Mouse (Mus musculus) cerebellum, adult 8-10 months (tissue): Measurements from ENCODE around the gene Lmf2.

Experiments used
- DNase-seq: peaks from one replicate; pipeline ENCODE4 v3.0.0; 2022

Lmf2 gene

DNA sequence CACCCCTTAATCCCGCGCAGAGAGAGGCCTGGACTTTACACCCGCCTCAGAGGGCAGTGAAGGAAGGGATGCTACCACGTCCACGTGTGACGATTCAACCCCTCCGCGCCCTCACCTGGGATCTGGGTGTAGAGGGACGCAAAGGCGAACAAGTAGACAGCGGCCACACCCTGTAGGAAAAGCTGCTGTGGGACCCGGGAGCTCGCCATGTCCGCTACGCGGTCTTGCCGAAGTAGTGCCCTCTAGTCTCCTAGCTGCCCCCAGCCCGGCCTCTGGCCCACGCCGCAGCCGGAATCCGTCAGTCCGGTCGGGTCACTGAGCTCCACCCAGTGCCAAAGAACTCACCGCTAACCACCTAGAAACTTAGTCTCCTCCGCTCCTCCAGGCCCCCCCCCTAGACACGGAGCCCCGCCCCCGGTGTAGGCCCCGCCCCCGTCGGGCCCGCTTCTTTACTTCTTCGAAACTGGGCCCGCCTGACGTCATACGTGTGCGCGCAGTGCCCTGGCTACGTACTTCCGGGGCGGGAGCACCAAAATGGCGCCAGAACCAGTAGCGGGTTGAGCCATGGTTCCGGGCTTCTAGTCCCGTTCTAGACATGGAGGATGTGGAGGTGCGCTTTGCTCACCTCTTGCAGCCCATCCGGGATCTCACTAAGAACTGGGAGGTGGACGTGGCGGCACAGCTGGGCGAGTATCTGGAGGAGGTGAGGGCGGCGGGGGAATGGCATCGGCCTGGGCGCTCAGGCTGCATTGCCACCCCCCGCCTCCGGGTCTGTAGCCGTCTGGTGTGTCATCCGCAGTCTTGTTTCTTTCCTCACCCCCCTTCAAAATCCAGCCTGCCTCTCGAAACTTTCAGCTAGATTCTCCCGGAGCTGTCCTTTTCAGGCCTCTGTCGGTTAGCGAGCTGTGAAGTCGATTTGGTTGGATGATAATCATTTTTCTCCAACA lies at the start of gene Lmf2, which contains the start of gene Ncaph2:
Lmf2 (minus strand) TSS at position 419 of the 947 bp plus-strand sequence.
Ncaph2 (plus strand) TSS at position 479 of the 947 bp plus-strand sequence.
- peak; percentile 93 for DNase-seq

DNA sequence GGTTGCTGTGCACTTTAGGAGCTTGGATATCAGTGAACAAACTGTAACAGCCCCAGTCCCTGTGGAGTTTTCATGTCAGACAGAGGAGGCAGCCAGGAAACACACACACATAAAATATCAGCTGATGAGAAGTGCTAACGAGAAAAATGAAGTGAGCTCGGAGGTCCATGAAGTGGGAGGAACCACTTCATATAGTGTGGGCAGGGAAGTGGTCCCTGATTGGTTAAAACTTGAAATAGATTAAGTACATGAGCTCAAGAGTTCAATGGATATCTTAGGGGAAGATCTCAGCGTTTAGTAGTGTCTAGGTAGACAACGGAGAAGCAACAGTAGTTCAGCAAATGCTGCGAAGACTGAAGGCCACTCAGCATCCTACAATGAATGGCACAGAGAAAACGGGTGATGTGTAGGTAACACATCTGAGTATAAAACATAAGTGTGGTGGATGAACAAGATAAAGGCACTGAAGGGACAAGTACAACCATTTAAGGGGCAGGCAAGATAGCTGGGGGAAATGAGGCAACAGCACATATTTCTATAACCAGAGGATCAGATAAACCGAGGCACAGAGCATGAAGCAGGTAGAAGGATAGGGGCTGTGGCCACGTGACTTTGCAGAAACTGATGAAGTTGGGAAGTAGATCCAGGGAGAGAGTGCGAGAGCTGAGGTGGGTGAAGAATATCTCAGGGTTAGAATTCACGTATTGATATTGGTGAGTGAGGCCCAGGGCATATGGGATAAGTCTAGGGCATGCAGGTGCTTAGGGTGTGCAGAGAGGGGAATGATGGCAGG lies 49.6 kb upstream of the Lmf2 start:
- DNase-seq: no peak

DNA sequence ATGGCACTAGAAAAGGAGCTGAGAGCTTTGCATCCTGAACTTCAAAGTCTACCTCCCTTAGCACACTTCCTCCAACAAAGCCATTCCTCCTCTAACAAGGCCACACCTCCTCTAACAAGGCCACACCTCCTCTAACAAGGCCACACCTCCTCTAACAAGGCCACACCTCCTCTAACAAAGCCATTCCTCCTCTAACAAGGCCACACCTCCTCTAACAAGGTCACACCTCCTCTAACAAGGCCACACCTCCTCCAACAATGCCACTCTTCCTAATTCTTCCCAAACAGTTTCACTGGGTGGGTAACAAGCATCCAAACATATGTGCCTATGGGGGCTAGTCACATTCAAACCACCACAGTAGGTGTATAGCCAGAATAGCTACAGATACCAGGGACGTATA lies 47.0 kb upstream of the Lmf2 start:
- no peak for DNase-seq

DNA sequence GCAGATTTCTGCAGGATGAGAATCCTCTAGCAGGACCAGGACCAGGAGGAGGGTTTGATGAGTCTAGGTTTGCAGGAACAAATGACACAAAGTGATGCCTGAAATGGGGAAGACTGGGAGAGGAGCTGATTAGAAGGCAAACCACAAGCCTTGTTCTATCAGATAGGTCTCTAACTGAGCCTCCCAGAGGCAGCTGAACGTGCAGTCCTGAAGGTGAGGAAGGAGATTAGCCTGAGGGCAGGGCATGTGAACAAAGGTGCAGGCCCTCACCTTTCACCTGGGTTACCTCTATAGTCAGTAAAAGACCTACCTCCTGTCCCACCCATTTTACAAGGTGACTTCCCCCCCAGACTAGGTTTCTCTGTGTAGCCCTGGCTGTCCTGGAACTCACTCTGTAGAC lies 44.3 kb upstream of the Lmf2 start:
- DNase-seq: no peak

DNA sequence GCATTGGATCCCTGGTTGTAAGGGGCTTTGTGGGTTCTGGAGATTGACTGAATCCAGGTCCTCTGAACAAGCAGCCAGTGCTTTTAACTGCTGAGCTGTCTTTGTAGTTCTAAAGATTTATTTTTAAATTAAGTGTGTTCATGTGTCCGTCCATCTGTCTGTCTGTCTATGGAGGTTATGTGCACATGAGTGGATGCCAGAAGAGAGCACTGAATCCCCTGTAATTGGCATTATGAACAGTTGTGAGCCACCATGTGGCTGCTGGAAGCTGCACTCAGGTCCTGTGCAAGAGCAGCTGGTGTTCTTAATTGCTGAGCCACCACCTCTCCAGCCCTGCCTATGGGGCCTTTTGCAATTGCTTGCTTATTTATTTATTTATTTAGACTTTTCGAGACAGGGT lies 42.7 kb upstream of the Lmf2 start:
- DNase-seq: no peak

DNA sequence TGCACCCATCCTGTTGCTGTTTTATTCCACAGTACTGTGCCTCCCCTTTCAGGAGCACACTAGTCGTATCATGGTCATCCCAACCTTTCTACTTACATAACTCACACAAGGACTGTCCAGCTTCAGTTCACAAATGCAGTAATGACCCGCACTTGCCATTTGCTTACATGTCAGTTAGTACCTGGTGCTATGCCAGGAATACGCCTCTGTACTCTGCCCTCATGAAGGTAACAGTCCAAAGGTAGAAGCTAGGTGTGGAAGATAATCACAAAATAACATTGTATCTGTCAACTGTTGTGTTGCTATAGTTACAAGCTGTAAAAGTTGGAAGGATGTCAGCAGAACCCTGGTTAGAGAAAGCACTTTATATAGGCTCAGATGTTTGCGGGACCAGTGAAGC lies 41.4 kb upstream of the Lmf2 start:
- DNase-seq: no peak

DNA sequence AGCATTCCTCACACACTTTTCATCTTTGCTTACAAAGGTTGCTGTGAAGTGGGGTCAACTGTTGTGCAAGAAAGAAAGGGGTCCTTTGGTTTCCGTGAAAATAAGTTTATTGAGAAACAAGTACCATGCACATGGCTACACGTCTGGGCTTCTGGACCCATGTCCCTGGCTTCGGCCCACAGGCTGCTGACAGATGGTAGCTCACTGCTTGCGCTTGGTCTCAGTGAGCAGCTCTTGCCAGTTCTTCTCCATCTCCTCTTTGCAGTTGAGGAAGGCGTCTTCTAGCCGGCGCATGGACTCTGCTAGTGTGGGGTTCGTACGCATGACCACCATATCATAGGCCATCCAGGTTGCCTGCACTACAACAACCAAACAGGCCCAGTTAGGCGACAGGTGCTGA lies 34.6 kb upstream of the Lmf2 start:
- DNase-seq: no peak

DNA sequence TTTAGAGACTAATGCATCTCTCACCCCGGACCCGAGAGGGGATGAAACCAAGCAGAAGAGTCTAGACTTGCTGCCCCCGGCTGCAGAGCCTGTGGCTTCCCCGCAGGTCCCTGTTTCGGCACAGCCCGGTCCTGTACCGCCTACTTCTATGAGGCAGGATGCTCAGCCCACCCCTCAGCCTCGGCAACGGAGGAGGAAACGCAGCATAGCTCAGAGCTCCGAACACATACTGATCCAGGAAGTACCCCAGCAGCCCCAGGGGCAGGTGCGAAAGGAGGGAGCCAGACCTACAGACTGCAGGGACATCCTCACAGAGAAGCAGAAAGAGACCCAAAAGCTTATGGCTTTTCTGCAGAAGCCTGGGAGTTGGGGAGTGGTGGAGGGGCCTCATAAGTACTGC lies 31.7 kb upstream of the Lmf2 start:
- DNase-seq: no peak

DNA sequence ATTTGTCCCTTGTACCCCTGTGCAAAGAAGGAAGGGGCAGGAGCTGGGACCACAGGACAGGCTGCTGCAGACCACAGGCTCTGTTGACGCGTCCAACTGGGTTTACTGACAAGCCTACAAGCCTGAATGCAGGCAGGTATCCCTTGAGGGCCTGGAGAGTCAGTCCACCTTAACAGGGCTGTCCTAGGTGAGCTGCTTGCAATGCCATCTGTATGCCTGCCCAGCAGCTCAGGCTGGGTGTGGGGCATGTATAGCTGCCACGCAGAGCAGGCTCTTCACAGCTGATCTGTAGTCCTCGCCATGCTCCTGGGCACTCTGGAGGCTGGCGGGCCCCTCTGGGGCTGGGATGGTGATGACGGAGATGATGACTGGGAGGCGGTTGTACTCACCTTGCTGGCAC lies 29.2 kb upstream of the Lmf2 start, which contains the start of gene Klhdc7b:
Klhdc7b (plus strand) TSS at position 301 of the 400 bp plus-strand sequence.
- DNase-seq: no peak

DNA sequence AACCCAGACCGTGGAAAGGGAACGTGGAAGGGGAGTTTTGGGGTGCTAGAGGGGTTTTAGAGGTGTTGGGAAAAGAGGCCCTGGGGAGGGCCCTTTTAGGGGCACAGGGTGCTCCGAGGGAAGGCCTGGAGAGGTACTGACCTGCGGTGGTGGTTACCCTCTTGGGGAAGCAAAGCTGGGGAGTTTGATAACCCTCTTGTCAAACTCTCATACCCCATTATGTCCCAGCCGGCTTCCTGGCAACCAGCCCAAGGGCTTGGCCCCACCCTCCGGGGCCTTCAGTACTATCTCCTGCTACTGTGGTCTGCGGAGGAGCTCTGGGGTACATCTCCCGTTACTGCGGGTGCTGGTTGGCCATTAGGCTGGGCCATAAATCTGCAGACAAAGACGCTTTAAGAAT lies 24.0 kb upstream of the Lmf2 start:
- peak; percentile 61 for DNase-seq

DNA sequence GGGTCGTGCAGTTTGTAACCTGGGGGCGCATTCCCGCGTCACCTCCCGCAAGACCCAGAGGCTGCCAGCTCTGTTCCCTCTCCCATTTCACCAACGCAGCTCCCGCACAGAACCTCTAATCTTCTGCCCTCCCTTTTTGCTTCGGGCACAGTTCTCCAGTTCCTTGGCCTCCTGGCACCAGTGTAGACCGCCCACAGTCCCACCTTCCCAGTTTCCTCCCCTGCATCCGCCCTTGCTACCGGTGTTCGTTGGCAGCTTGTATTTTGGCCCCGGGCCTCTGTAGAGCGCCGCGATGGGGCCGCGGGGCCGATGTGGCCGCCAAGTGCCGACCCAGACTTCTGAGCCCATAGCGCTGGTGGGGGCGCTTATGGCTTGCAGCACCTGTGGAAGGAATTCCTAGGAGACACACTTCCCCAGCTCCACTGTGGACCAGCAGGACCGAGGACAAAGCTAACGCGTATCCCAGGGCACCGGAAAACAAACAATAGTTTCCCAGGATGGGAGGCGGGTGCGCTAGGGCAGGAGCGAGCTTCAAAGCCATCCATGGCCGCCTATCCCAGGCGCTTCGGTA lies 23.5 kb upstream of the Lmf2 start, which contains the start of gene Odf3b:
Odf3b (minus strand) TSS at position 452 of the 571 bp plus-strand sequence.
- peak; percentile 84 for DNase-seq

DNA sequence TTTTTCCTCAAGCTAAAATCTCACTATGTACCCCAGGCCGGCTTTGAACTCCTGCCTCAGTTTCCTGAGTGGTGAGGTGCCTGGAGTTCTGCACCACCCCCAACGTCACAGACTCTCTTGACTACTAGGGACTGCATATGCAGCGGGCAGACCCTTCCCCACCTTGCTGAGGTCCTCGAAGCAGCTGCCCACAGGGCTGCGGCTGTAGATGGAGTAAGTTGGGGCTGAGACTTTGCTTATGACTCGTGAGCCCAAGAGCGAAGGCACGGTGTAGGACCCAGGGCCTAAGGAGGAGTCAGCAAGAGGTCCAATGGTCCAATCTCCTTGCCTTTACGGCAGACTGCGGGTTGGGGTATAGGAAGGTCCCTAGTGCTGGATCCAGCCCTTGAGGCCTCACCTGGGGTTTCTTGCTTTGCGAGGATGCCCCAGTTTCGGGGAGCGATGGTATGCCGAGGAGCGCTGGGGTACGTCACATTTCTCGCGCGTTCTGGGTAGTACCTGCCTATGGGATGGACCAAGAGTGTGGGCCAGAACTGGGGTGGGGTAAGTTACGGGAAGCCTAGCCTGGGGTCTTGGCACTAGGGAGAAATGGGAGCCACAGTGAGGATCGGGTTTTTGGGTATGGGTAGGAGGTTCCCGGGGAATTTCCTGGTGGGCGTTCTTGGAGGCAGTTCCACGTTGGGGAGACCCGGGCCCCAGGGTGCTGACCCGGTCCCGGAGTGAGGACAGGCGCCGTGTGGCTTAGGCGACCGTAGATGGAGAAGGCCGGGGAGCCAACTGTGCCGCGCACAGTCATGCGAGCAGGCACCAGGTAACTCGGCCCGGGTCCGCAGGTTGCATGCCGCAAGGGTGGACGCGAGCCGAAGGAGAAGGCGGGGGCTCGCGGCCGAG lies 22.7 kb upstream of the Lmf2 start:
- no peak for DNase-seq

DNA sequence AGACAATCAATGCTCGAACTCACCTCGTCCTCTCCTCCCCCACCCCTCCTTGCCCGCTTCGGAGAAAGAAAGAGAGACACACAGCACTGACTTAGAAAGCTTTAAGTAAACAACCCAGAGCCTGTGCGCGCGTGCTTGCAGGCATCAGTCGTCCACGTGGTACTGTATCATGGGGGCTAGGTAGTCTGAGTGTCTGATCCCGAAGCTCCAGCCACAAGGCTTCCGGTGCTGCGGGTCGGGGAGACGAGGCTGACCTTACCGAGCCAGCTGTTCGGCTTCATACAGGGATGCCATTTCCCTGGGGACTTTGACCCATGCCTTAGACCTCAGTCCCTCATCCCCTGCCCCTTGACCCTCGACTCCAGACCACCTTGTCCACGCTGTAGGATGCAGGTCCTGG lies 21.9 kb upstream of the Lmf2 start:
- no peak for DNase-seq

DNA sequence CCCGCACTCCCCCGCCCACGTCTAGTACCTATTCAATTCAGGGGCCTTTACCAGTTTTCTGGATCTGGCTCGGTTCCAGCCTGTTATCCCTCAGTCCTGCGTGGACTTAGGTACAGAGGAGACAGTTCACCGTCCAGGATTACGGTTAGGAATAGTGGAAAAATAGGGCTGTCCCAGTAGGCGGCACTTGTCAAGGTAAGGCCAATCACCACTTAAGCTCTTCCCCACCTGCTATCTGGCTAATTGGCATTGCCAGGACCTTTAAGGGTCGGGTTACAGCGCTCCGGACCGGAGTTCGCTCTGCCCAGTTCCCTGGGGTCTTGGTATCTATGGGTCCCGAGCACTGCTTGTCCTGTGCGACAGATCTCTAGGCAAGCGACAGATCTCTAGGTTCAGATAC lies 21.5 kb upstream of the Lmf2 start, which contains the start of gene Tymp:
Tymp (minus strand) TSS at position 83 of the 400 bp plus-strand sequence.
- no peak for DNase-seq

DNA sequence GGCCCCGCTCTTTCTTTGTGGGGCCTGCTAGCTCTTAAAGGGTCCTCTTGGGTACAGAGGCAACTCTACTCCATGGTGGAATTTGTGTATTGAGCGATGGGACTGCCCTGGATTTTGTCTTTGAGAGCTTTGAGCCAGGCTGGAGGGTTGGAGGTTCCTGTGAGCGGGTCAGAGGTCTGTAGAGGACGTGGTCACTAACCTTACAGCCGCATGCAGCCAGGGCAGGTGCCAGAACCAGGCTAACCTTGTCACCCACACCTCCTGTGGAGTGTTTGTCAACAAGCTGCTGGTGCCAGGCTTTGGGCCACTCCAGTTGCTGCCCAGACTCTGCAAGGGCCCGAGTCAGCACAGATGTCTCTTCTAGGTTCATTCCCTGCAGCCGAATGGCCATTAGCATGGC lies 20.6 kb upstream of the Lmf2 start:
- no peak for DNase-seq

DNA sequence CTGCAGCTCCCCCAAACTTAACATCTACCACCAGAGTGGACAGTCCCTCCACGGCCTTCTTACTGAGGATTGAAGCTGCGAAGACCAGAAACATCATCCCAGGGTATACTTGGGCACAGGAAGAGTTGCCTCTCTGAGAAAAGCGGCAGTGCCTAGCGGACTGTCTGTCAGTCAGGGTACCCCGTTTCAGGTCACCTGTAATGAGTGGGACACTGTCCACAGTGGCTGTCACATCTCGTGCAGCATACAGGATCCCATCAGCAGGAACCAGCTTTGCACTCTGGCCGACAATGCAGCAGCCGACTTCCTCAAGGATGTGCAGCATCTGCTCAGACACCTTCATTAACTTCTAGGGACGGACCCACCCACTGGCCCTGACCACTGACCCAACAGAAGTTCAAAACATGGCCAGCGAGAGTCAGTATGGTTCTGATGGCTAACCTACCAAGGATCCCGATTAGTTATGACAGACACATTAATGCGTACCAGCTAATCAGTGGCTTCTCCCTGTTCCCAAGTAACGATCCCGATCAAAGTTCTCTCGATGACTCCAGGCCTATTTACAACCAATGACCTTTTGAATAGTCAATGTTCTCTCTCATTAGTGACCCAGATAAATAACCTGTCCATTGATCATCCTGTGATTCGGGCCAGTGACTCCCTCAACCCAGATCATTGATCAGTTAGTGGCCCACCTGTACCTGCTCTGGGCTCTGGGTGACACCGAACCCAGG lies 19.5 kb upstream of the Lmf2 start:
- DNase-seq: no peak

DNA sequence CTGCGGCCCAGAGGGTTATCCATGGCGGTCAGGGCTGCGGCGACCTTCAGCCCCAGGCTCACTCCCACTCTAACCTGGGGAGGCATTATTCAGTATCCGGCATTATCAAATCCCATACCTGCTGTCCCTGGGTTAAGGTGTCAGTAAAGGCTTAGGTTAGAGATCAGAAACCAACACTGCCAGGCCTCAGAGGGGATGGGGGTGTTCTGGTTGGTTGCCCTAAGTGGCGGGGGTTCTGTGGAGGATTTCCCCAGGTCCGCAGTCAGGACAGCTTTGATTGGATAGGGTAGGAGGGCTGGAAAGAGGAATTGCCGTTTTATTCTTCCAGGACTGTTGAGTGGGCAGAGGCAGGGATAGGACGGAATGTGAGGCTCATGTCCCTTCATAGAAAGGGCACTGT lies 18.9 kb upstream of the Lmf2 start:
- DNase-seq: no peak

DNA sequence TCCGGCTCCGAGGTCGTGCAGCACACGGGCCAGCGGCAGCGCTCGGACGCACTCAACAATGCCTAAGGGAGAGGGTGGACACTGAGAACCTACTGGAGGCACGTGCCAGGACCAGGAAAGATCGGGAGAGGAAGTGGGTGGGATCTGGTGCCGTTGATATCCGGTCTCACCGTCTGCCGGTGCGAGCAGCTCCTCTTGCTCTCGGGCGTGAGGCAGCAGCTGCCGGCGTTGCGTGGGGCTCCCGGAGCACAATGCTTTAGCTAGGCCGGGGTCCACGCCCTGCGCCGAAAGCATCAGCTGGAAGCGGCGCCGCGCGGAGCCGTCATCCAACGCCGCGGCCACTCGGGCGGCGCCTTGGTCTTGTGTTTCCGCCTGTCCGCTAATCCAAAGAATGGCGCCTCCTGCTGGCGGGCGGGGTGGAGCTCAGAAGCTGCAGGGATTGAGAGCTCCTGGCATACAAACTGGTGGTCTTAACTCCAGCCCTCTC lies 18.3 kb upstream of the Lmf2 start, which contains the start of gene Sco2:
Sco2 (minus strand) TSS at position 85 of the 487 bp plus-strand sequence.
- peak; percentile 96 for DNase-seq

DNA sequence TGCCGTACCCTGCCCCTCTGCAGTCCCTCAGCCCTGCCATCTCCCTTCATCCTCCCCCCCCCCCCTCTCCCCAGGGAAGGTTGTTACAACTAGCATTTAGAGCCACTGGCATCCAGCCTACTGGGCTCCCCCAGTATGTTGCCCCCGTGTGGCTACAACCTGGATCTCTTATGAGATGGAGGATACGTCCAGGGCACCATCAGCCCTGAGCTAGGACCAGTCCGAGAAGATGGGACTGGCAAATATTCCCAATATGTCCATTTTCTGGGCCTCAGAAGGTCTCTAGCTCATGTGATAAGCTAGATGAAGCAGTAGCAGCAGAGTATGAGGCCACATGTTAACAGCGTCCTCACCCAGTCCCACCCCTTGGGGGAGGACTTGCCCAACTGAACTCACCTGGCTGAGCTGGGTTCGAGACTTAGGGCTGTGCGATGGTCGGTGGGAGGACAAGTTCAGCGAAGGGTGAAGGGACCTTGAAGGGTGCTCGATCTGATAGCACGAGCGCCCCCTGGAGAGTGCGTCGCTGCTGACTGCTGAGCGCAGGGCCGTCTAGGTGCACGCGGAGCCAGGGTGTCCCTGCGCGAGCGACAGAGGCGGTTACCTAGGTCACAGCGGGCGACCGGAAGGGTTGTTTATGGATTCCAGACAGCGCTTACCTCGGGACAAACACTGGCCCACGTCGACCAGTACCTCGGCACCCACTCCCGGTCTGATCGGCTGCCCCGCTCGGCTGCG lies 17.7 kb upstream of the Lmf2 start:
- peak; percentile 79 for DNase-seq

DNA sequence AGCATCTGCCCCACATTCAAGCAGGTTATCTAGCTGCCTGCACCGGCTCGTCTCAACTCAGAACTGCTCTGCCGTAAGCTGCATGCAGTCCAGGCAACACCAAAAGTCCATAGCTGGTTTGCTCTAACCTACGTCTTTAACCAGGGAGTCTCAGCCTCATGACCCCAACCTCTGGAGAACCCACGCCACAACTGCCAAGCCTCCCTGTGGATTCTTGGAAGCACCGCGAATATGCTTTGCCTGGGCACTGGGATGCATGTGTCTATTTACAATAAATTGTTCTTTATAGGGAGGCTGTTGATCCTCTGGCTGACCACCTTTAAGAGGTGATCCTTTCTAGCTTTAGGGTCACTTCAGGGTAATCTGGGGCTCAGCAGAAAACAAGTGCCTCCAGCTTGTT lies 17.1 kb upstream of the Lmf2 start:
- DNase-seq: no peak
